Mouse (Mus musculus) ES-Bruce4 (cell line): Measurements from ENCODE around the gene Gm20075.
"Not testable (repeated sequence)": the region's sequence is repeated elsewhere in the genome, so short reads cannot be mapped to it uniquely, and the experiment has no call there.

Experiments
- CTCF ChIP-seq: IDR thresholded peaks from one replicate; pipeline ENCODE4 v1.8.1; 2011; ENCODE audit warnings: low read depth, low read length
- EP300 ChIP-seq: IDR thresholded peaks from 2 replicates; pipeline ENCODE4 v1.6.1; 2011; ENCODE audit warnings: low read depth, low read length; ENCODE audit not compliant: insufficient read depth
- POLR2A ChIP-seq: IDR thresholded peaks from one replicate; pipeline ENCODE4 v1.8.1; 2011; ENCODE audit warnings: low read length; ENCODE audit not compliant: insufficient read depth

DNA sequence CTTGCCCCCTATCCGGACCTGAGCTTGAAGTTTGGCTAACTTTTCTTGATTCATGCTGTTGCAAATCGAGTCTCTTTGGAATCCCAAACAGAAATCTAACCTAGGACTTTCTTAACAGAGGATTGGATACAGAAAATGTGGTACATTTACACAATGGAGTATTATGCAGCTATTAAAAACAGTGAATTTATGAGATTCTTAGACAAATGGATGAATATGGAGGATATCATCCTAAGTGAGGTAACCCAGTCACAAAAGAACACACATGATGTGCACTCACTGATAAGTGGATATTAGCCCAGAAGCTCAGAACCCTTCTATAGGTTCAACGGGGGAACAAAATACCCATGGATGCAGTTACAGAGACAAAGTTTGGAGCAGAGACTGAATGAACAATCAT, at the start of gene Gm20075:
- not testable (repeated sequence) for TF ChIP-seq CTCF, EP300, POLR2A
